Mouse (Mus musculus) neural tube, embryonic 15.5 days (tissue): ENCODE measurements at regions not wholly inside any gene's neighbourhood (a gene's known extent, or its start where the extent isn't known, plus 50 kb on each side); places are given as distances from the start of the nearest gene placed in this dataset.

Source experiments
- ATAC-seq: fragments of 200-750 bp; cut with Nextera tagmentation; 2 replicates; pipeline ENCODE4 v1.8.0; 2017; ENCODE audit warnings: mild to moderate bottlenecking, moderate TSS enrichment, moderate library complexity; ENCODE audit not compliant: low FRiP score
- H3K27ac ChIP-seq: fragments of 300-500 bp; sonication (generic); replicated peaks from 2 replicates; pipeline ENCODE4 v1.5.1; 2015; ENCODE audit warnings: mild to moderate bottlenecking, inconsistent platforms
- H3K27me3 ChIP-seq: fragments of 300-500 bp; sonication (generic); replicated peaks from 2 replicates; pipeline ENCODE4 v1.6.1; 2015; ENCODE audit warnings: inconsistent platforms
- H3K36me3 ChIP-seq: fragments of 300-500 bp; sonication (generic); 2 replicates; pipeline ENCODE4 v1.6.1; 2015; ENCODE audit warnings: inconsistent platforms
- H3K4me1 ChIP-seq: fragments of 300-500 bp; sonication (generic); 2 replicates; pipeline ENCODE4 v1.6.1; 2015; ENCODE audit warnings: inconsistent platforms
- H3K4me2 ChIP-seq: fragments of 300-500 bp; sonication (generic); 2 replicates; pipeline ENCODE4 v1.6.1; 2015; ENCODE audit warnings: inconsistent platforms, mild to moderate bottlenecking, moderate library complexity
- H3K4me3 ChIP-seq: fragments of 300-500 bp; sonication (generic); replicated peaks from 2 replicates; pipeline ENCODE4 v1.5.1; 2015; ENCODE audit warnings: mild to moderate bottlenecking, inconsistent platforms
- H3K9ac ChIP-seq: fragments of 300-500 bp; sonication (generic); replicated peaks from 2 replicates; pipeline ENCODE4 v1.6.1; 2015; ENCODE audit warnings: mild to moderate bottlenecking, inconsistent platforms
- H3K9me3 ChIP-seq: fragments of 300-500 bp; sonication (generic); replicated peaks from 2 replicates; pipeline ENCODE4 v1.6.1; 2016; ENCODE audit warnings: inconsistent platforms
- WGBS: fragments of 180-500 bp; shearing (Covaris S2); methylation state at CpG from one replicate; pipeline ENCODE4 v1.1.7; 2015; ENCODE audit warnings: mixed read lengths; 5-methylcytosine and 5-hydroxymethylcytosine counted together

- H3K4me3 ChIP-seq, result no peak overlapping the region
Measured at GRCm38 (mm10) chr15:63123123-63123688, 721.8 kb downstream of the Gsdmc2 start.

DNA sequence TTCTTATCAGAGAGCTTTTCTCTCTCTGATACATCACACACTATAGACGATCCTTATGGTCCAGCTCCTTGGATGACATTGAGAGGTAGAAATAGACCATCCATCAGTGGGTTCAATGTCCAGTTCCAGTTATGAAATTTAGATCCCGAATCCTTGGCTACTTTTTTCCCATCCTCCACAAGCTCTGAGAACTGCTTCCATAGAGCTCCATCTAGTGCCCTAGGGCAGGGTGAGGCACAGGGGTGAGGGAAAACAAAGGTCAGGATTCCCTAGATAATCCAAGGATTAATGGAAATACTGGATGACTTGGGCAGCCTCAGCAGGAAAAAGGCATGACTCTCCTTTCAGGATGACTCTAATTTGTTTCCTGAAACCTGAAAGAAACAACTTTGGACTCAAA is 732.1 kb downstream of the Gsdmc2 start:
- Histone ChIP-seq H3K4me1 (no peaks in the 10 kb centered on the region), H3K27ac (no peak overlapping the region), H3K9ac (no peak overlapping the region), H3K9me3 (no peaks in the 10 kb centered on the region), H3K4me3 (no peak overlapping the region), H3K4me2 (no peak overlapping the region), H3K36me3 (no peaks in the 10 kb centered on the region), H3K27me3 (no peaks in the 10 kb centered on the region)
- WGBS, result 82% methylated on average over 2 of the region's 2 CpGs
- ATAC-seq, result no peak

More at GRCm38 (mm10) chr15:63123123-63123688, 721.8 kb downstream of the Gsdmc2 start:
- Histone ChIP-seq H3K4me1 (no peaks in the 10 kb centered on the region), H3K36me3 (no peaks in the 10 kb centered on the region), H3K4me2 (no peak overlapping the region), H3K27me3 (no peaks in the 10 kb centered on the region), H3K9ac (no peak overlapping the region), H3K27ac (no peak overlapping the region), H3K9me3 (no peaks in the 10 kb centered on the region)
- 87% methylated on average over 3 of the region's 3 CpGs for WGBS
- ATAC-seq, result no peak

GRCm38 (mm10) chr15:63100093-63100492 is 744.9 kb downstream of the Gsdmc2 start:
- no peak for ATAC-seq
- WGBS, result 91% methylated on average over 3 of the region's 3 CpGs
- H3K27me3 ChIP-seq, result no peaks in the 10 kb centered on the region
- no peak overlapping the region for H3K4me2 ChIP-seq
- no peak overlapping the region for H3K9ac ChIP-seq
- no peak overlapping the region for H3K27ac ChIP-seq
- H3K4me3 ChIP-seq, result no peak overlapping the region
- H3K36me3 ChIP-seq, result no peaks in the 10 kb centered on the region
- no peaks in the 10 kb centered on the region for H3K4me1 ChIP-seq
- no peaks in the 10 kb centered on the region for H3K9me3 ChIP-seq

DNA sequence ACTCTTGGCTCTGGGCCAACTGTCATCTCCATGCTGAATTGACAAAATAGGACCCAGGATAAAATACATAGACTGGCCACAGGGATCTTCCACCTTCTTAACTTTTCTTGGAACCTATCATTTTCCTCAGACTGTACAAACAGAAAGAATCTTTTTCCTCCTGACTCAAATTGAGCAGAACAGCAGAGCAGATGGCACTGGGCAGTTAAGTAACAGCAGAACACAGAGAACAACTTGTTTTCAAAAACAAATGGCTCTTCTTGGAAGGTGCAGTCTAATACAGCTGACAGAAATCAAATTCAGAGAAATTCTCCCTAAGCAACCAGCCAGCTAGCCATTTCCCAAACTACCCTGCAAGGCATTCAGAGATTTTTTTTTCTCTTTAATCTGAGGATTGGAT is 763.0 kb downstream of the Gsdmc2 start:
- no peak for ATAC-seq
- Histone ChIP-seq H3K9me3 (no peaks in the 10 kb centered on the region), H3K4me2 (no peak overlapping the region), H3K27ac (no peak overlapping the region), H3K4me1 (no peaks in the 10 kb centered on the region), H3K27me3 (no peaks in the 10 kb centered on the region), H3K4me3 (no peak overlapping the region), H3K9ac (no peak overlapping the region), H3K36me3 (no peaks in the 10 kb centered on the region)

DNA sequence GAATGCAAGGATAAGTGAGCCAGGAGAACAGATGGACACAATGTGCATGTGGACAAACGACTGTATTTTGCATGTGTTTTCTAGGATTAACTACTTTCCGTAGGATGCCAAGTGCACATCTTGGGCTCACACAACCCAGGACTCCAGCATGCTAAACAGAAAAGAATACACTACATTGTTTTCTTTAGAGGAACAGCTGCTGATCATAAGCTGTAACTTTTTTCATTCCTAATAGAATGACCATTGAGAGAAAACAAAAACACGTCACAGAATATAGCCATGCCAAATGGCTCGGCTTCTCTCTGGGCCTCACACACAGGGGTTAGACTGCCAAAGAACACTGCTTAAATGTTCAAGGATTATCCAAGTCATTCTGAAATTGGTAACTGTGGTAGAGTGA is 765.2 kb downstream of the Gsdmc2 start:
- no peaks in the 10 kb centered on the region for H3K27me3 ChIP-seq
- ATAC-seq, result no peak
- H3K9me3 ChIP-seq, result no peaks in the 10 kb centered on the region
- no peaks in the 10 kb centered on the region for H3K4me1 ChIP-seq
- H3K36me3 ChIP-seq, result no peaks in the 10 kb centered on the region
- no peak overlapping the region for H3K4me3 ChIP-seq
- no peak overlapping the region for H3K9ac ChIP-seq
- H3K4me2 ChIP-seq, result no peak overlapping the region
- 51% methylated on average over 4 of the region's 4 CpGs for WGBS
- no peak overlapping the region for H3K27ac ChIP-seq

- no peak overlapping the region for H3K27ac ChIP-seq
- H3K36me3 ChIP-seq, result no peaks in the 10 kb centered on the region
- 71% methylated on average over 4 of the region's 4 CpGs for WGBS
- H3K4me2 ChIP-seq, result no peak overlapping the region
- no peak for ATAC-seq
- no peaks in the 10 kb centered on the region for H3K4me1 ChIP-seq
- H3K9me3 ChIP-seq, result no peaks in the 10 kb centered on the region
- no peaks in the 10 kb centered on the region for H3K27me3 ChIP-seq
- H3K4me3 ChIP-seq, result no peak overlapping the region
- no peak overlapping the region for H3K9ac ChIP-seq
Measured at GRCm38 (mm10) chr15:63071921-63072320, 773.1 kb downstream of the Gsdmc2 start.

- Histone ChIP-seq H3K9ac (no peak overlapping the region), H3K4me2 (no peak overlapping the region), H3K4me1 (no peaks in the 10 kb centered on the region), H3K27me3 (no peaks in the 10 kb centered on the region), H3K27ac (no peak overlapping the region), H3K36me3 (no peaks in the 10 kb centered on the region), H3K9me3 (no peaks in the 10 kb centered on the region), H3K4me3 (no peak overlapping the region)
- WGBS, result 92% methylated on average over 3 of the region's 3 CpGs
- no peak for ATAC-seq
Measured at GRCm38 (mm10) chr15:63067126-63067525, 777.9 kb downstream of the Gsdmc2 start.

DNA sequence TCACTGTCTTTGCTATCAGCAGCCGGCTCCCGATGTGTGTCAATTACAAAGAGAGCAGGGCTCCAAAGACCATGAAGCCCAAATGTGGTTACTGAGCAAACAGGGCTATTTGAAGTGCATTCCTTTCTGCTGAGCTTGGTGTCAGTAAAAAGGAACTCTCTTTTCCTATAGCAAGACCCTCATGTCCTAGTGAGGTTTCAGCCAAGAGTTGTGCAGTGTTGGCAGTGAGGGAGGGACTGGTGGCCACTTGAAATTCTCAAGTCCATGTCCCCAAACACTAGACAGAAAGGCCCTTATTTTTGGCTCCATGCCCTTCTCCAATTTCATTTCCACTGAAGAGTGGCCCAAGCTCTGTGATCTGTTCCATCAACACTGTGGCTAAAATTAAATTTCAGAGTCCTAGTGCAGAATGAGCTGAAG is 778.9 kb downstream of the Gsdmc2 start:
- Histone ChIP-seq H3K36me3 (no peaks in the 10 kb centered on the region), H3K27ac (no peak overlapping the region), H3K9ac (no peak overlapping the region), H3K27me3 (no peaks in the 10 kb centered on the region), H3K9me3 (no peaks in the 10 kb centered on the region), H3K4me1 (no peaks in the 10 kb centered on the region), H3K4me3 (no peak overlapping the region), H3K4me2 (no peak overlapping the region)
- ATAC-seq, result no peak
- 80% methylated on average over 2 of the region's 2 CpGs for WGBS

DNA sequence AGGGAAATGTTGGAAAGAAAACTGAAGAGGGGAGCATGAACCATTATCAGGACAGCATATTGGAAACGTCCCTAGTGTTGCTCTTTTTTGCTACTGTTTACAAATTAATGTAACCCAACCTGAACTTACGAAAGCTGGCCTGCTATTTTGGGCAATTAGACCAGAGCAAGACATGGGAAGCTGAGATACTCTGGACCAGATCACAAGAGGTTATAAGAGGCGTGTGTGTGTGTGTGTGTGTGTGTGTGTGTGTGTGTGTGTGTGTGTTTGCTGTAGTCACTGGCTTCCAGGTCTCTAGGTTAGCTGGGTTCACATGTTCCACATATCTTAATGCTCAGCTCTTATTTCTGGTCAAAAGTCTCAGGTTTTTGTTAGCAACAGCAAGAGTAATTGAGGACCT is 783.1 kb downstream of the Gsdmc2 start:
- Histone ChIP-seq H3K27ac (no peak overlapping the region), H3K9ac (no peak overlapping the region), H3K4me3 (no peak overlapping the region), H3K27me3 (no peaks in the 10 kb centered on the region), H3K4me2 (no peak overlapping the region), H3K4me1 (no peaks in the 10 kb centered on the region), H3K9me3 (no peaks in the 10 kb centered on the region), H3K36me3 (no peaks in the 10 kb centered on the region)
- ATAC-seq, result no peak
- 81% methylated on average over 3 of the region's 3 CpGs for WGBS

DNA sequence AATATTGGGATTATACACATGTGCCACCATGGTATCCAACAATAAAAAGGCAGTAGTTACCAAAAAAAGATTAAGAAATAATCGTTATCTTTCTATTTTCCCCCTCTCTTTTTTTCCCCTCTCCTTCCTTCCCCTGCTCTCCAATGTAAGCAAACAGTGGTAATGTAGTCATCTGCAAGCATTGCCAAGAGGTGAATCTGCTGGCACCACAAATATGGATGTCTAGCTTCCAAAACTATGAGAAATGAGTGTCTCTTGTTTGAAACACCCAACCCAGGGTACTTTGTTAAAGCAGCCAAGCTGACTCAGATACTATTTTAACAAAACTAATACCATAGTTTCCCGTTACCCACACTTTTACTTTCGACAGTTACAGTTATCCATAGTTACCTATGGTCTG is 784.2 kb downstream of the Gsdmc2 start:
- H3K27me3 ChIP-seq, result no peaks in the 10 kb centered on the region
- no peak overlapping the region for H3K27ac ChIP-seq
- H3K4me2 ChIP-seq, result no peak overlapping the region
- no peak overlapping the region for H3K9ac ChIP-seq
- H3K4me1 ChIP-seq, result no peaks in the 10 kb centered on the region
- no peaks in the 10 kb centered on the region for H3K36me3 ChIP-seq
- 93% methylated on average over 3 of the region's 3 CpGs for WGBS
- H3K4me3 ChIP-seq, result no peak overlapping the region
- H3K9me3 ChIP-seq, result no peaks in the 10 kb centered on the region
- ATAC-seq, result no peak

GRCm38 (mm10) chr15:63052570-63053255 is 792.3 kb downstream of the Gsdmc2 start:
- Histone ChIP-seq H3K4me2 (no peak overlapping the region), H3K36me3 (no peaks in the 10 kb centered on the region), H3K9ac (no peak overlapping the region), H3K27me3 (no peaks in the 10 kb centered on the region), H3K27ac (no peak overlapping the region), H3K4me1 (no peaks in the 10 kb centered on the region), H3K9me3 (no peaks in the 10 kb centered on the region), H3K4me3 (no peak overlapping the region)
- no peak for ATAC-seq
- WGBS, result 8% methylated on average over 3 of the region's 3 CpGs

DNA sequence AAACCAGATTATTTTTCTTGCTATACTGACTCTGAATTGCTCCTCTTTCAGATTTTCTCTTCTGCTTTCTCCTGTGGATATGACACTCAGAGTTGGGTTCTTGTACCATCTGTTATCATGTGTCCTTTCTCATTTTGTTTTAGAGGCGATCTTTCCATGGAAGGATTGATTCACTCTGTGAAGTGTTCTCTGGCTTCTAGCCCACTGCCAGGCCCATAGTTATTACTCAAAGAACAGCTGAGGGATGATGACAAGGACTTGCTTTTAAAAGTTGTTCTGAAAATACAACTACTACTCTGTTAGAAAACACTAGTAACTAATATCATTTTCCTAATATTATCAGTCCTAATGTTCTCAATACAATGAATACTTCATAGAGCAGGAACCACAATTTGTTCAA is 794.9 kb downstream of the Gsdmc2 start:
- H3K27ac ChIP-seq, result no peak overlapping the region
- H3K36me3 ChIP-seq, result no peaks in the 10 kb centered on the region
- no peaks in the 10 kb centered on the region for H3K9me3 ChIP-seq
- no peak for ATAC-seq
- no peak overlapping the region for H3K4me2 ChIP-seq
- 89% methylated on average over 1 of the region's 1 CpGs for WGBS
- no peaks in the 10 kb centered on the region for H3K27me3 ChIP-seq
- H3K4me1 ChIP-seq, result no peaks in the 10 kb centered on the region
- H3K9ac ChIP-seq, result no peak overlapping the region
- no peak overlapping the region for H3K4me3 ChIP-seq
